Mouse (Mus musculus) small intestine, adult 2 months (tissue): Measurements from ENCODE around the gene Vamp5.

Experiments
- CTCF ChIP-seq: fragments of 200-500 bp; IDR thresholded peaks from 2 replicates; pipeline ENCODE4 v1.5.1; 2012; ENCODE audit warnings: low read depth, mild to moderate bottlenecking, control low read depth, inconsistent platforms, low read length, moderate library complexity, mixed read lengths; ENCODE audit not compliant: insufficient replicate concordance, insufficient read length; ENCODE audit errors: extremely low read depth
- POLR2A ChIP-seq: fragments of 200-500 bp; IDR thresholded peaks from 2 replicates; pipeline ENCODE4 v1.6.1; 2012; ENCODE audit warnings: low read depth, mild to moderate bottlenecking, control low read depth, inconsistent platforms, low read length, moderate library complexity

- TF ChIP-seq POLR2A = no peak
- no peak for TF ChIP-seq CTCF
These were observed 57.3 kb downstream of the Vamp5 start for GRCm38 (mm10) chr6:72322936-72323335.
